Mouse (Mus musculus): ENCODE results near the gene Ada. TPM values are rescaled to one million over a fixed set of nuclear protein-coding genes. Genes with fewer than 3 reads are reported as not detected.

Ada gene
- polyA plus RNA-seq, 1 experiment from 2014 or later, result 9.4 TPM

Other genes with a start within 250 kb of the Ada start
- 0.18 TPM in 1 of 2 replicates, not detected in the other for gene Hnf4a, start 243.4 kb downstream of the Ada start, polyA plus RNA-seq (2015; fragmentation: Nextera tagmentation; extraction: Ambion mirVana)
- gene Ttpal, start 147.9 kb downstream of the Ada start, polyA plus RNA-seq (2015; fragmentation: Nextera tagmentation; extraction: Ambion mirVana), result 40.9 and 45.1 TPM in 2 replicates
- gene Serinc3, start 105.1 kb downstream of the Ada start, polyA plus RNA-seq (2015; fragmentation: Nextera tagmentation; extraction: Ambion mirVana), result 27.8 and 31.2 TPM in 2 replicates
- 131 and 134 TPM in 2 replicates for gene Pkig, start 91.9 kb downstream of the Ada start, polyA plus RNA-seq (2015; fragmentation: Nextera tagmentation; extraction: Ambion mirVana)
- gene Ccn5, start 70.6 kb upstream of the Ada start, polyA plus RNA-seq (2015; fragmentation: Nextera tagmentation; extraction: Ambion mirVana), result 0.29 and 0.36 TPM in 2 replicates
- gene Kcnk15, start 103.4 kb upstream of the Ada start, polyA plus RNA-seq (2015; fragmentation: Nextera tagmentation; extraction: Ambion mirVana), result not detected in 2 replicates
- 0.25 and 0.29 TPM in 2 replicates for gene Rims4, start 168.4 kb upstream of the Ada start, polyA plus RNA-seq (2015; fragmentation: Nextera tagmentation; extraction: Ambion mirVana)
- 338 and 342 TPM in 2 replicates for gene Ywhab, start 244.7 kb upstream of the Ada start, polyA plus RNA-seq (2015; fragmentation: Nextera tagmentation; extraction: Ambion mirVana)

All from limb, embryonic 13.5 days (tissue).